Mouse (Mus musculus): ENCODE data around the gene Nt5c1a. TPM values are rescaled to one million over a fixed set of nuclear protein-coding genes. Genes with fewer than 3 reads are reported as not detected.

Nt5c1a gene
- 0.38 and 2.9 TPM in 2 replicates for polyA plus RNA-seq (2012; rRNA removed; ENCODE audit: low replicate concordance)

DNA sequence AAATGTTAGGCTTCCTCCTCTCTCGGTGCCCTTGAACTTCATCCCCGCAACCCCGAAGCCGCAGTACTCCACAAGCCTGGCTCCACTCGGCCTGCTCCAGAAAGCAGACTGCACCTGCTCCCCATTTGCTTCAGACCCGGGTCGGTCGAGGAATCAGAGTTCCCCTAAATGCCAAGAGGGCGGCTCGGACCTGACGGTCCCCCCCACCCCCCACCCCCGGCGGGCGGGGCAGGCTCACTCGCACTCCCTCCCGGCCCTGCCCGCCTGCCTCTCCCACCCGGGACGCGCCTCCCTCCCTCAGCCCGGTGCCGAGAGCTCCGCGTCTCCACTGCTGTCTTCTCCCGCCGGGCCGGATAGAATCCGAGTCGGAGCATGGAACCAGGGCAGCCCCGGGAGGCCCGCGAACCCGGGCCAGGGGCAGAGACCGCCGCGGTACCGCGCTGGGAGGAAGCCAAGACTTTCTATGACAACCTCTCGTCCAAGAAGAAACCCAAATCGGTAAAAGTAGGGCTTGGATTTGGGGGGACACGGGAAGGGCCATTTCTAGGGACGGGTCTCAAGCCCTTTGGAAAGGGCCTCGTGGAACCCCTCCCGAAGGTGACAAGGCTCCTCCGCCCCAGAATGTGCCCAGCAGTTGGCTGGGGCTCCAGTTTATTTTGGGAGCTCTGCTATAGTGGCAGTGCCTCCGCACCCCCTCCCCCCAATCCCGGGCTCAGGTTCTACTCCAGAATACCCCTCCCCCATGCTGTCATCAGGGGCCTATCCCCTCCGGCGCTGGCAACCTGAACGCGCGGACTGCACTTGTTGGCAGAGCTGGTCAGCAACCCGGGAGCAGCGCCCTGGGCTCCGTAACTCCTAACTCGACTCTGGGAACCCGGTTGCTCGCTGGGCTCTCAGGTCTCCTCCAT, at the start of gene Nt5c1a:
Gene Nt5c1a (plus strand): TSS at position 319 of the 908 bp plus-strand sequence.

DNA sequence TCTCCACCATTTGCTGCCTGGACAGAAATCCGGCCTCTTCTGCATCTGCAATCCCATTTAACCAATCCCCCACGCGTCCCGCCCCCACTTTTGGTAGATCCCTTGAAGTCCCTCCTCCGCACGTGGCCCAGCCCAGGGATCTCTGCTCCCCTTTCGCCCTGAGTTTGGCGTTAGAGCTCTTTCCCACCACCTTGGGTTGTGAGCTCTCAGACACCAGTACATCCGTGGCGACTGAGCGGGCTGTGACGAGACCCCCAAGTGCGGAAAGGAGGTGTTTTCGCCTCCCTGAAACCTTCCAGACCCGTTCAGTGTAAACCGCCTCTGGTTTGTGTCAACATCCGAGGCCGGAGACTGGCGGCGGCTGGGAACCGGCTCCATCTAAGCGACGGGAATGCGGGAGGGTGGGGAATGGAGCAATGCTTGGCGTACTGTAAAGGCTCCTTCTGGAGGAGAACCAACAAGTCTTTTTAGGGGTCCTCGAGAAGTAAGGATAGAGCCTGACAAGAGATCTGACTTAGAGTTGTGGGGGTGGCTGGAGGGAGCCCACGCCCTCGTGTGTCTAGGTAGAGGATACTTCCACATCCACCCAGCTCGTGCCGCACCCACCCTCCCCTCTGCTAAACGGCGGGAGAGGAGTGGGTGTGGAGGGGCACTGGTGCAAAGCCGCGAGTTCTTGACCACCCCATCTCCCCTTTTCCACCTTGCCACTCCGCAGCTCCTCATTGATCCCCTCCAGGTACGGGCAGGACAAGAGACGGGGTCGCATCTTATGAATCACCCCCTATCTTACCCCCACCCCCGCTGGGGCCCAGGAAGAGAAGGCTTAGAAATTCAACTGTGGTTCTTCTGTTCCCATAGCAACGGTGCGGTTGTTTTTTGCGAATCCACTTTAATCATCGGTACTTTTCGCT, 18.7 kb upstream of the Nt5c1a start, which contains the start of gene Hpcal4:
Gene Hpcal4 (plus strand): TSS at position 900 of the 911 bp plus-strand sequence.

DNA sequence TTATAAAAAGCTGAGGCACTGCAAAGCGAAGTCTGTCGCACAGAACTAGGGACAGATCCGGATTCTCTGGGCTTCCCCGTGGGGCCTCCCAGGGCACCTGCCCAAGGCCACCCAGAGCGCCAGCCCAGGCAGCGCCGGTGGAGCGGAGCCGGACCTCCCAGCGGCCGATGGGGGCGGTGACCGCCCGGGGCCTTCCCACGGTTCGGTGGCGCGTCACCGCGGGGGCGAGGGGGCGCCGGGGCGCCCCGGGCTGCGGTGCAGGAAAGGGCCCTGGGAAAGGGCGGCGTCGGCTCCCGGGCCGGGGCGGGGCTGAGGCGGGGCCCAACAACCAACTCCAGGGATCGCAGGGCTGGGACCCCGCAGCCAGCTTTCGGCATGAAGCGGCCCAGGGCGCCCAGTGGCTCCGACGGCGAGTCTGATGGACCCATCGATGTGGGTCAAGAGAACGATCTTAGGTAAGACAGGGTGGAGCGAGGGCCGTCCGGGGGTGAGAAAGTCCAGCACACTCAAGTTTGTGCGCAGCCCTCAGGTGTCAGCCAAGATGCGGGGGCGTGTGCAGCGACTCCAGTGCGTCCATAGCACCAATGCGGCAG, 32.3 kb downstream of the Nt5c1a start, which contains the start of gene Heyl:
Gene Heyl (plus strand): TSS at position 65 of the 593 bp plus-strand sequence.

DNA sequence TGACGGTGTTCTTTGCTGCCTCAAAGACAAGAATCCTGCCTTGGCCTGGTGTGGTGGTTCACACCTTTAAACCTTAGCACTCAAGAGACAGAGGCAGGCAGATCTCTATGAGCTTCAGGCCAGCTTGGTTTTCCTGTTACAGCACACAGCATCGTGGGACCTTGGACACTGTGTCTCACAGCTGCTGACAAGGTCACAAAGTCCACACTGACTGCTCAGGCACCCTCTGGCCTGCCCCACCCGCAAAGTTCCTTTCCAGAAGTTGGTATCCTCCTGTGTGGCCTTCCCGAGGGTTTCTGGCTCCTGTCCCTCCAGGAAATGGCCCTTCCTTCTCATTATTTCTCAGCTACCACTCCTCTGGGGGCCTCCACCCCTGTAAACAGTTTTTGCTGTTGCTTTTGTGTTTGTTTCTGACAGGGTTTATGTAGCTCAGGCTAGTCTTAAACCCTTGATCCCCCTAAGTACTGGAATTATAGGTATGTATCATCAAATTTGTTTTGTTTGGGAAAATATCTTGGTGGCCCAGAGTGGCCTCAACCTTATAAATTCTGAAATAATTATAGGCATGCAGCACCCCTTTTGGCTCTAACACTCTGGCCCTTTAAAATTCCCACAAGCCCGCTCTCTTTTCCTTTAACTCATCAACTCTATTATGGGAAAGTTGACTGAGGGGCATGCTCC, 60.6 kb downstream of the Nt5c1a start, which contains the start of gene Pabpc4:
Gene Pabpc4 (plus strand): TSS at position 631 of the 681 bp plus-strand sequence.

Other genes starting within 250 kb of the Nt5c1a start
- 16.9 and 31.4 TPM in 2 replicates for gene Mfsd2a, start 240.3 kb upstream of the Nt5c1a start, polyA plus RNA-seq (2012; rRNA removed; ENCODE audit: low replicate concordance)
- 22.7 and 23.3 TPM in 2 replicates for gene Mycl, start 205.9 kb upstream of the Nt5c1a start, polyA plus RNA-seq (2012; rRNA removed; ENCODE audit: low replicate concordance)
- gene Trit1, start 184.9 kb upstream of the Nt5c1a start, polyA plus RNA-seq (2012; rRNA removed; ENCODE audit: low replicate concordance), result 7.5 and 9.3 TPM in 2 replicates
- 0.31 and 0.50 TPM in 2 replicates for gene Bmp8b, start 96.3 kb upstream of the Nt5c1a start, polyA plus RNA-seq (2012; rRNA removed; ENCODE audit: low replicate concordance)
- 0.07 TPM in 1 of 2 replicates, not detected in the other for gene Oxct2b, start 85.2 kb upstream of the Nt5c1a start, polyA plus RNA-seq (2012; rRNA removed; ENCODE audit: low replicate concordance)
- 12.7 and 15.0 TPM in 2 replicates for gene Ppie, start 61.6 kb upstream of the Nt5c1a start, polyA plus RNA-seq (2012; rRNA removed; ENCODE audit: low replicate concordance)
- gene Hpcal4, start 18.3 kb upstream of the Nt5c1a start, polyA plus RNA-seq (2012; rRNA removed; ENCODE audit: low replicate concordance), result 0.27 and 0.92 TPM in 2 replicates
- gene Heyl, start 32.1 kb downstream of the Nt5c1a start, polyA plus RNA-seq (2012; rRNA removed; ENCODE audit: low replicate concordance), result 5.7 and 7.5 TPM in 2 replicates
- 129 and 203 TPM in 2 replicates for gene Pabpc4, start 60.8 kb downstream of the Nt5c1a start, polyA plus RNA-seq (2012; rRNA removed; ENCODE audit: low replicate concordance)
- 0.13 and 0.43 TPM in 2 replicates for gene Oxct2a, start 122.1 kb downstream of the Nt5c1a start, polyA plus RNA-seq (2012; rRNA removed; ENCODE audit: low replicate concordance)
- gene Bmp8a, start 141.7 kb downstream of the Nt5c1a start, polyA plus RNA-seq (2012; rRNA removed; ENCODE audit: low replicate concordance), result 1.9 and 5.4 TPM in 2 replicates

Data from mammary gland, adult 2 months (tissue).